Mouse (Mus musculus) thymus, adult 2 months (tissue): ENCODE data around the gene Cd5.

Experiments
- CTCF ChIP-seq: fragments of 200-500 bp; IDR thresholded peaks from 2 replicates; pipeline ENCODE4 v1.5.1; 2012; ENCODE audit warnings: mild to moderate bottlenecking, control low read depth, low read length, moderate library complexity, borderline replicate concordance; ENCODE audit not compliant: control insufficient read depth, poor library complexity, insufficient read depth; ENCODE audit errors: extremely low read depth
- POLR2A ChIP-seq: fragments of 200-500 bp; IDR thresholded peaks from 2 replicates; pipeline ENCODE4 v1.6.1; 2012; ENCODE audit warnings: mild to moderate bottlenecking, low read length, control low read depth, moderate library complexity; ENCODE audit not compliant: control insufficient read depth, poor library complexity, insufficient read depth; ENCODE audit errors: extremely low read depth

DNA sequence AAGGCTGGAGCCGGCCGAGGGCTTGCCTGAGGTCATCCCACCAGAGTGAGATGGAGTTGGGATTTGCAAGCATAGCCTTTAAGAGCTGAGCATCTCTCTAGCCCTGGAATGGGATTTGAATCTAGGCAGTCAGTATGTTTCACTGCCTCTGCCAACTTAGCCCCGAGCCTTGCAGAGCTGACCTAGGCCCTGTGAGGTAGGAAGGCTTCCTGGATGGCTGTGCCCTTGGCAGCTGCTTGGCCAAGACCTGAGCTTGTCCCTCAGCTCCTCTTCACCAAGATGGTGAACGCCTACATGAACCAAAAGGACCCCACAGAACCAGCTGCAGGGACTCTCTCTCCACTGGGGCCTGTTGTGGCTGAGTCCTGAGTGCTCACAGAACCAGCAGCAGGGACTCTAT, 28.1 kb downstream of the Cd5 start:
- TF ChIP-seq CTCF, result no peak
- TF ChIP-seq POLR2A, result no peak
